Mouse (Mus musculus): ENCODE results near the gene Rgs13.

DNA sequence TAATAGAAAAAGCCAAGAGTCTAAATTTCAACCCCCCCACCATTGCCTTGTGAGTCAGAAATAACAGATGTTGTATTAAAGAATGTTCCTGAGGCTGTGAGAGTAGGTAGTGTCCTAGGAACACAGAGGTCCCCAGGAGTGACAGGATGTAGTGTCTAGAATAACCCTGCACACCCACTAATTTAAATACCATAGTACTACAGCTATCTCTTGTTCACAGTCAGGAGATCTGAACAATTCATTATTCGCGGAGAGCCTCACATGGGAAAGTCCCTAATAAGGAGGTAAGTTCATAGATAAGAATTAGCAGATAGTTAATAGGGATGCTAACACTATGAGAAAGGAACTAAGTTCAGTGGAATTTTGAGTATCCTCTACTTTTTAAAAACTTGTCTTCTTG is 10.9 kb downstream of the Rgs13 start:
- no peak for TF ChIP-seq POLR2A (IDR thresholded peaks at IDR 0.05; ENCODE audit: borderline replicate concordance, control insufficient read depth, low read depth, low read length)
- TF ChIP-seq CTCF (IDR thresholded peaks at IDR 0.05; ENCODE audit: control insufficient read depth, insufficient read depth, low read length) = no peak
